Mouse (Mus musculus): ENCODE measurements around the gene Ehd2. TPM values are rescaled to one million over a fixed set of nuclear protein-coding genes. Genes with fewer than 3 reads are reported as not detected.

The Ehd2 gene
- polyA plus RNA-seq, 1 experiment from 2014 or later: 3.9 TPM

- no peak for ATAC-seq (ENCODE audit: low read depth)
- no peaks in the 10 kb centered on the region for H3K27me3 ChIP-seq
- no peaks in the 10 kb centered on the region for H3K36me3 ChIP-seq
- no peaks in the 10 kb centered on the region for H3K9me3 ChIP-seq (replicated peaks)
- no peak for DNase-seq
- 72% methylated on average over 7 of the region's 7 CpGs for WGBS (ENCODE audit: insufficient replicate concordance)
- H3K27ac ChIP-seq: no peak overlapping the region
- H3K4me3 ChIP-seq (replicated peaks): no peak overlapping the region
- no peak overlapping the region for H3K4me2 ChIP-seq
- no peaks in the 10 kb centered on the region for H3K4me1 ChIP-seq (replicated peaks)
- no peak overlapping the region for H3K9ac ChIP-seq
These were observed 61.5 kb downstream of the Ehd2 start for GRCm38 (mm10) chr7:15905861-15906260.

GRCm38 (mm10) chr7:15901366-15902048, 65.9 kb downstream of the Ehd2 start:
- Histone ChIP-seq H3K27me3 (no peaks in the 10 kb centered on the region), H3K27ac (no peak overlapping the region), H3K9me3 (replicated peaks) (no peaks in the 10 kb centered on the region), H3K9ac (no peak overlapping the region), H3K4me1 (replicated peaks) (no peaks in the 10 kb centered on the region), H3K4me3 (replicated peaks) (no peak overlapping the region), H3K36me3 (no peaks in the 10 kb centered on the region), H3K4me2 (no peak overlapping the region)
- ATAC-seq (ENCODE audit: low read depth) (no peak), DNase-seq (no peak)
- WGBS (ENCODE audit: insufficient replicate concordance): 49% methylated on average over 9 of the region's 9 CpGs

Other genes with a start within 250 kb of the Ehd2 start
- not detected in 2 replicates for gene Obox5, start 217.4 kb downstream of the Ehd2 start, polyA plus RNA-seq (2015; fragmentation: Nextera tagmentation; extraction: Ambion mirVana)
- gene Obox6, start 127.9 kb downstream of the Ehd2 start, polyA plus RNA-seq (2015; fragmentation: Nextera tagmentation; extraction: Ambion mirVana): not detected in 2 replicates
- not detected in 2 replicates for gene Crx, start 87.6 kb downstream of the Ehd2 start, polyA plus RNA-seq (2015; fragmentation: Nextera tagmentation; extraction: Ambion mirVana)
- gene Crxos, start 85.0 kb downstream of the Ehd2 start, polyA plus RNA-seq (2015; fragmentation: Nextera tagmentation; extraction: Ambion mirVana): not detected in 2 replicates
- gene Selenow, start 45.2 kb downstream of the Ehd2 start, polyA plus RNA-seq (2015; fragmentation: Nextera tagmentation; extraction: Ambion mirVana): 368 and 374 TPM in 2 replicates
- 122 and 132 TPM in 2 replicates for gene Nop53, start 21.5 kb downstream of the Ehd2 start, polyA plus RNA-seq (2015; fragmentation: Nextera tagmentation; extraction: Ambion mirVana)
- gene Bicra, start 80.4 kb upstream of the Ehd2 start, polyA plus RNA-seq (2015; fragmentation: Nextera tagmentation; extraction: Ambion mirVana): 1.4 TPM in 2 replicates
- 0.02 TPM in 1 of 2 replicates, not detected in the other for gene Zfp541, start 94.2 kb upstream of the Ehd2 start, polyA plus RNA-seq (2015; fragmentation: Nextera tagmentation; extraction: Ambion mirVana)
- gene Napa, start 130.9 kb upstream of the Ehd2 start, polyA plus RNA-seq (2015; fragmentation: Nextera tagmentation; extraction: Ambion mirVana): 159 and 165 TPM in 2 replicates
- 11.1 and 11.5 TPM in 2 replicates for gene Kptn, start 152.3 kb upstream of the Ehd2 start, polyA plus RNA-seq (2015; fragmentation: Nextera tagmentation; extraction: Ambion mirVana)
- not detected in 2 replicates for gene Slc8a2, start 162.3 kb upstream of the Ehd2 start, polyA plus RNA-seq (2015; fragmentation: Nextera tagmentation; extraction: Ambion mirVana)
- 2.1 and 2.3 TPM in 2 replicates for gene Meis3, start 207.5 kb upstream of the Ehd2 start, polyA plus RNA-seq (2015; fragmentation: Nextera tagmentation; extraction: Ambion mirVana)

Measured in liver, embryonic 13.5 days (tissue).